Mouse (Mus musculus) E14TG2a.4 (cell line): ENCODE measurements around the gene Kcp.

Experiments
- H3K27me3 ChIP-seq: 2 replicates; pipeline ENCODE4 v1.6.1; 2014; ENCODE audit warnings: low read length, control low read depth; ENCODE audit not compliant: insufficient read depth
- H3K36me3 ChIP-seq: 2 replicates; pipeline ENCODE4 v1.6.1; 2014; ENCODE audit warnings: low read length, control low read depth; ENCODE audit not compliant: insufficient read depth
- H3K4me1 ChIP-seq: replicated peaks from 2 replicates; pipeline ENCODE4 v1.6.1; 2014; ENCODE audit warnings: low read depth, low read length, control low read depth
- H3K4me3 ChIP-seq: replicated peaks from 2 replicates; pipeline ENCODE4 v1.5.1; 2014; ENCODE audit warnings: mild to moderate bottlenecking, low read length
- H3K9me3 ChIP-seq: 2 replicates; pipeline ENCODE4 v1.6.1; 2014; ENCODE audit warnings: low read length, control low read depth
- CTCF ChIP-seq: conservative IDR thresholded peaks from 2 replicates; pipeline ENCODE4 v1.5.1; 2014; ENCODE audit warnings: low read length
- NANOG ChIP-seq: IDR thresholded peaks from 2 replicates; pipeline ENCODE4 v1.6.1; 2014; ENCODE audit warnings: borderline replicate concordance, low read length, mixed read lengths
- POU5F1 ChIP-seq: IDR thresholded peaks from 2 replicates; pipeline ENCODE4 v1.6.1; 2014; ENCODE audit warnings: low read length, borderline replicate concordance

The Kcp gene

DNA sequence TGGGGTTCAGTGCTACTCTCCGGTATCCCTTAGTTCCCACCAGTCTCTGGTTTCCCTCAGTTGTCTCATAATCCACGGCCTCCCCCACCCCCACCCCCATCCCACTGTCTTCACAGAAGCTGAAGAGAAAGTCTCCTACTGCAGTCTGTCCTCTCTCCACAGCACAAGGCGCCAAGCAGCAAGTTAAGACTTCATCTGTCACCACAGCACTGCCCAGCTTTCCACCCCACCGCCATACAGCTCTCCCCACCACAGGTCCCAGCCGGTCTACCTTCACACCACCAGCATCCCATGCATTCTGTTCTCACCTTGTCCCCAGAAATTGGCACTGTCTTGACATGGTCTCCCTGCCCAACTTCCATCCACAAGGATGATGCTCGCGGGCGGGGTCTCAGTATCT lies 918 bp downstream of the Kcp start:
- peaks cover 76% of the 10 kb centered on the region for H3K27me3 ChIP-seq
- peaks cover 28% of the 10 kb centered on the region for H3K4me1 ChIP-seq
- H3K36me3 ChIP-seq: no peaks in the 10 kb centered on the region
- TF ChIP-seq NANOG (no peak), CTCF (no peak), POU5F1 (no peak)
- H3K9me3 ChIP-seq: no peaks in the 10 kb centered on the region
- peak overlapping the region; percentile 79 for H3K4me3 ChIP-seq

DNA sequence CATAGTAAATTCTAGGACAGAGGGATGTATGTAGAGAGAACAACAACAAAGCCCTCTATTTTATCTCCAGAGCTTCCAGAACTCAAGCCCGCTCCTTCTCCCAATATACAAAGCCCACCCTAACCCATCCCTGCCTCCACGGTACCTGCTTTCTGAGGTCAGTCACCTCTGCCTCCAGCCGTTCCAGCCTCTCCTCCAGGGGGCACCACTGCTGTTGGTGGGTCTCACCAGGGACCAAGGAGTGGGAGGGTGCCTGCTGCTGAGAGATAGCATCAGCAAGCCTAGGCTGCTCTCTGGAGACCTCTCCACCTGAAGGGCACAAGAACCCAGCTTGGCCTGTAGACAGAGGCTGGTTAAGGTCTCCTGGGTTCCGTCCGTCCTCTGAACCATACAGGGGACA lies 2.3 kb downstream of the Kcp start:
- peaks cover 27% of the 10 kb centered on the region for H3K4me1 ChIP-seq
- no peaks in the 10 kb centered on the region for H3K36me3 ChIP-seq
- H3K27me3 ChIP-seq: peaks cover 72% of the 10 kb centered on the region
- no peaks in the 10 kb centered on the region for H3K9me3 ChIP-seq
- no peak overlapping the region for H3K4me3 ChIP-seq
- TF ChIP-seq CTCF (no peak), POU5F1 (no peak), NANOG (no peak)

DNA sequence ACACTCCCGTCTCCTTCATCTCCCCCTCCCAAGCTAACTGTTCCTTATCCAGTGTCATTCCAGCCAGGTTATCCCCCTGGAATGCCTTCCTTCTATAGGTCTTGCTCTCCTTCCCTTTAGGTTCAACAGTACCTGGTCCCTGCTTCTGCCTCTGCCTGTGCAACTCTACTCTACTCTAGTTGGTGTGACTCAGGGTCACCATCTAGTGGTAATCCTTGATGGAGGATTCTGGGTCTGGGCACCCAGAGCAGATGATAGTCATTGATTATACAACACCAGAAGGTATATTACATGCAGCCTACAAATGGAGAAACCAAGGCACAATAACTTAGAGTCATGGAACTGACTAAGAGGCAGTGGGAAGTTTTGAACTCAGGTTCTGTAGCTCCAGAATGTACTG lies 6.2 kb downstream of the Kcp start:
- H3K4me1 ChIP-seq: peaks cover 20% of the 10 kb centered on the region
- peaks cover 51% of the 10 kb centered on the region for H3K27me3 ChIP-seq
- H3K9me3 ChIP-seq: no peaks in the 10 kb centered on the region
- no peak overlapping the region for H3K4me3 ChIP-seq
- peak; percentile 23 for TF ChIP-seq CTCF
- no peak for TF ChIP-seq NANOG
- TF ChIP-seq POU5F1: no peak
- H3K36me3 ChIP-seq: no peaks in the 10 kb centered on the region

DNA sequence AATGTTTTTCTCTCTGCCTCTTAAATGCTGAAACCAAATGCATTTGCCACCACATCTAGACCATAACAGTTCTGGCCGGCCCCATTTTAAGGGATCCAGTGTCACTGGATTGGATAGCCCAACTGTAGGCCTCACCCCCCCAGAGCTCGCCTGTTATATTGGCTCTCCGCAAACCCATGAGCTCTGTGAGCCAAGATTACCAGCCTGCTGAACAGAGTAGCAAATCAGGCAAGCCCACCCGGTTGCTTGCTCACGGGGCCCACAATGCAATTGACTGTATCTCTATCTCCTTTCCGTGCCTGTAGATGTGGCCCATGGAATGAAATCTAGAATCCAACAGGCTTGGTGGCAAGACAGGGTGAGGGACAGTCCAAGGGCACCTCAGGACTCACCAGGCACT lies 6.9 kb downstream of the Kcp start:
- Histone ChIP-seq H3K4me1 (peaks cover 27% of the 10 kb centered on the region), H3K9me3 (no peaks in the 10 kb centered on the region), H3K27me3 (peaks cover 51% of the 10 kb centered on the region), H3K36me3 (no peaks in the 10 kb centered on the region), H3K4me3 (no peak overlapping the region)
- no peak for TF ChIP-seq NANOG
- TF ChIP-seq CTCF: no peak
- TF ChIP-seq POU5F1: no peak

DNA sequence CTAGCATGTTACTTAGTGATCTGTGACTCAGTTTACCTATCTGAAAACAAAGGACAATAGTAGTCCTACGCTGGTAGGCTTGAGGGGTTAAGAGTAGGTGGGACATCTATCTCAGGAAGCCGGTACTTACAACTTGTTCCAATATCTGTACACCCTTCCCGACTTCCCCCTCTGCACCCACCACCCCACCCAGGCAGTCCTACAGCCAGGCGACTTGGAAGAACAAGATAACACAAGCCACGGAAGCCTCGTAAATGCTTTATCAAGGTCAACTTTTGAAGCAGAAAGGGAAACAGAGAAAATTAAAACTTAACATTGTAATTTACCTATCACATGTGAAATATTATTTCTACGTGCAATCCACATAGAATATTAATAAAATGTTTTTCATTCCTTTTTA lies 7.6 kb downstream of the Kcp start:
- Histone ChIP-seq H3K4me1 (peaks cover 30% of the 10 kb centered on the region), H3K36me3 (no peaks in the 10 kb centered on the region), H3K27me3 (peaks cover 51% of the 10 kb centered on the region), H3K4me3 (no peak overlapping the region), H3K9me3 (no peaks in the 10 kb centered on the region)
- TF ChIP-seq NANOG (no peak), POU5F1 (no peak), CTCF (no peak)

DNA sequence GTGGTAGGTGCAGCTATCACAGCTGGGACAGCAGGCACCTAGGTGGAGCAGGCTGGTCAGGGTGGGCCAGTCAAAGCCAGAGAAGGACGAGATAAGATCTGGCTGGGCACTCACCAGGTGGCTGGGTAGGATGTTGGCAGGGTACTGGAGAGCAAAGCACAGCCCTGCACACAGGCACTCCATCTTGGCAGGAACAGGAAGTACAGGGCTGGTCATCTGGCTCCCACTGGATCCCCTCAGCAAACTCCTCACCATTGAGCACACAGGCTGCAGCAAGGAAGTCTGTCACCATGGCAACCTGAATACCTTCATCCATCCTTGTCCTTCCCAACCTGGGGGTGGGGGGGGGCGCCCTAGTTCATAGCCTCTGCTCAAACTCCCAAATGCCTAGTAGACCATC lies 10.0 kb downstream of the Kcp start:
- no peaks in the 10 kb centered on the region for H3K9me3 ChIP-seq
- H3K36me3 ChIP-seq: no peaks in the 10 kb centered on the region
- H3K4me1 ChIP-seq: peaks cover 30% of the 10 kb centered on the region
- peaks cover 51% of the 10 kb centered on the region for H3K27me3 ChIP-seq
- peak overlapping the region; percentile 70; the same call in 1 of the 2 replicates for H3K4me3 ChIP-seq
- TF ChIP-seq CTCF (no peak), POU5F1 (no peak), NANOG (no peak)

DNA sequence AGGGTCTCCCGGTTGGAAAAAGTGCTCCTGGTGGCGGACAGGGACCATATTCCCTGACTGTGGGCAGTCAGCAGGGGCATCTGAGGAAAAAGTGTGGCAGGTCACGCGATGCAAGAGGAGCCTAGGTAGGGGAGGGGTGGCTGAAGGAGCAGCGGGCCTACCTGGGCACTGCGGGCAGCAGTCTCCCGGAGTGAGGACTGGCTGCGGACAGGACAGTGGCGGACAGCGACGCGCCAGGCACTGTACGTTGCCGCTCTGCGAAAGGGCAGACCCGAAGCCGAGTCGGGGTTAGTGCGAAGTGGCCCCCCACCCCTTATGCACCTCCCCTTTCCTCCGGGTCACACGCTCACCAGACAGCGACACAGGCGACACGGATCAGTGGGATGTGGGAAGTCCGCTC lies 11.5 kb downstream of the Kcp start:
- Histone ChIP-seq H3K27me3 (peaks cover 66% of the 10 kb centered on the region), H3K9me3 (no peaks in the 10 kb centered on the region), H3K4me1 (peaks cover 33% of the 10 kb centered on the region), H3K4me3 (peak overlapping the region; percentile 77), H3K36me3 (no peaks in the 10 kb centered on the region)
- TF ChIP-seq POU5F1 (no peak), NANOG (no peak), CTCF (no peak)

DNA sequence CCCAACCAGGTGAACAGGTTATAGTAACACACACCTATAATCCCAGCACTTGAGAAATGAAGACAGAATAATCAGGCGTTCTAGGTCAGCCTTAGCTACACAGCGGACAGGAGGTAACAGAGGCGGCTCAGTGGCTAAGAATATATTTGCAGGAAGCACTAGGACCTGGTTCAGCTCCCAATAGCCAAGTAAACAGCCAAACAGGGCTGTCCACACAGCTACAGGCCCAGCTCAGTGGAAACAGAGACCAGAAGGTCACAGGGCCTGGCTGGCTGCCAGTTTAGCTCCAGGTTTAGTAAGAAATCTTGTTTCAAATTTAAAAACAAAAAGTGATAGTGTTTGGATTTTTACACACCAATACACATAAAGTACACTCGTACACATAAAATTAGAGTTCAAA lies 13.7 kb downstream of the Kcp start:
- no peak overlapping the region for H3K4me3 ChIP-seq
- no peaks in the 10 kb centered on the region for H3K36me3 ChIP-seq
- no peak for TF ChIP-seq CTCF
- TF ChIP-seq POU5F1: no peak
- no peak for TF ChIP-seq NANOG

DNA sequence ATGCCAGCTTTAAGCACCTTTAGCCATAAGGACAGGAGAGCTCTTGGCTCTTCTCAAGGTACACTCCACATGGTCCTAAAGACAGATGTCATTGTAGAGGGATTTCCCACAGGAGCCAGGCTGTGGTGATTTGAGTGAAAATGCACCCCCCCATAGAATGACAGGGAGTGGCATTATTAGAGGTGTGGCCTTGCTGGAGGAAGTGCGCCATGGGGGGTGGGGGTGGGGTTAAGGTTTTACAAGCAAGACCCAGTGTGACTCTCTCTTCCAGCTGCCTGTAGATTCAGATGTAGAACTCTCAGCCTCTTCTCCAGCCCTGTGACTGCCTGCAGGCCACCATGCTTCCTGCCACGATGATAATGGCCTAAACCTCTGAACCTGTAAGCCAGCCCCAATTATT lies 21.8 kb downstream of the Kcp start:
- Histone ChIP-seq H3K9me3 (no peaks in the 10 kb centered on the region), H3K4me3 (no peak overlapping the region; the same call in 1 of the 2 replicates), H3K36me3 (no peaks in the 10 kb centered on the region), H3K27me3 (peaks cover 55% of the 10 kb centered on the region), H3K4me1 (peaks cover 48% of the 10 kb centered on the region)
- TF ChIP-seq NANOG (no peak), CTCF (no peak), POU5F1 (no peak)

More for the DNA sequence above, 13.7 kb downstream of the Kcp start:
- H3K9me3 ChIP-seq: no peaks in the 10 kb centered on the region
- H3K4me1 ChIP-seq: peaks cover 47% of the 10 kb centered on the region
- H3K27me3 ChIP-seq: peaks cover 76% of the 10 kb centered on the region
